ENCODE assay signal across 26 mouse cellular contexts in genomic region chr1:161788339-161788738, GRCm38 (mm10). TPM values are rescaled to one million over a fixed set of nuclear protein-coding genes. Genes with fewer than 3 reads are reported as not detected.
DNase-seq lines count a peak whose midpoint lies in the region; ATAC-seq and TF ChIP-seq lines count a peak whose summit lies in the region.
"Had no signal": no experiment of that assay in that cellular context is flagged by ENCODE, and none has a peak within 500 bp of the region (broad histone marks: within the 10 kb centered on the region; RNA-seq: fewer than 3 reads in every experiment).

Gene Fasl, minus strand, starts transcription at chr1:161788495.

- peak; percentile 90 for ATAC-seq in activated CD4-positive, CD25-positive, alpha-beta regulatory T cell, adult 4 months
- ATAC-seq in hindbrain, postnatal 0 days, result no peak
- ATAC-seq: forebrain, embryonic 15.5 days; lung, postnatal 0 days had no signal

- no peak for TF ChIP-seq CTCF in hindbrain, postnatal 0 days (IDR thresholded peaks at IDR 0.05; ENCODE audit: low read depth)

- DNase-seq in CD8-positive naive resting alpha-beta T cell, adult 2 months (ENCODE audit: low read depth in 2 of 2, low spot score in 2 of 2), result peak; percentile 66 to 73
- DNase-seq in natural killer cell, adult 2 months (ENCODE audit: low spot score in 2 of 2), result peak; percentile 75 to 85
- DNase-seq in thymus, postnatal 36 days, result peak; percentile 35 to 53
- no peak for DNase-seq in hindbrain, postnatal 0 days (ENCODE audit: low spot score)
- no peak for DNase-seq in heart, adult 11 months
- DNase-seq in heart, postnatal 4 days, result no peak
- DNase-seq: adrenal gland, adult 8-10 months; cerebellum, adult 11 months; cerebellum, postnatal 10 days; kidney, adult 9 months; kidney, postnatal 36 days; left cerebral cortex, postnatal 4 days; liver; midbrain, embryonic 14.5 days had no signal

- H3K9ac ChIP-seq in hindbrain, postnatal 0 days (replicated peaks; ENCODE audit: low read length), result no peak within 1 kb of the TSS
- H3K9ac ChIP-seq: embryonic facial prominence, embryonic 12.5 days; forebrain, embryonic 15.5 days; heart, embryonic 15.5 days had no signal

- WGBS in hindbrain, postnatal 0 days, result 91% methylated on average over 9 of the region's 9 CpGs

- no peak within 1 kb of the TSS for H3K4me3 ChIP-seq in hindbrain, postnatal 0 days (ENCODE audit: low read length)
- H3K4me3 ChIP-seq: embryonic facial prominence, embryonic 12.5 days; forebrain, embryonic 15.5 days; heart, embryonic 15.5 days; hindbrain, embryonic 10.5 days; myocyte had no signal

- no peak within 1 kb of the TSS for H3K27ac ChIP-seq in hindbrain, postnatal 0 days
- H3K27ac ChIP-seq: embryonic facial prominence, embryonic 12.5 days; forebrain, embryonic 15.5 days; heart, embryonic 15.5 days; hindbrain, embryonic 10.5 days had no signal

- H3K4me1 ChIP-seq in hindbrain, postnatal 0 days (ENCODE audit: insufficient read depth, low read length), result no peaks in the 10 kb centered on the region
- H3K4me1 ChIP-seq: embryonic facial prominence, embryonic 12.5 days; forebrain, embryonic 15.5 days; heart, embryonic 15.5 days; hindbrain, embryonic 10.5 days had no signal

- no peak within 1 kb of the TSS for H3K4me2 ChIP-seq in hindbrain, postnatal 0 days (ENCODE audit: low read depth, low read length)
- H3K4me2 ChIP-seq: embryonic facial prominence, embryonic 12.5 days; forebrain, embryonic 15.5 days; heart, embryonic 15.5 days had no signal

- no peaks in the 10 kb centered on the region for H3K27me3 ChIP-seq in hindbrain, postnatal 0 days (ENCODE audit: insufficient read depth, low read length)
- H3K27me3 ChIP-seq: CH12.LX; embryonic facial prominence, embryonic 12.5 days; forebrain, embryonic 15.5 days; heart, embryonic 15.5 days had no signal

- no peaks in the 10 kb centered on the region for H3K36me3 ChIP-seq in hindbrain, postnatal 0 days (ENCODE audit: insufficient read depth, low read length)
- H3K36me3 ChIP-seq: embryonic facial prominence, embryonic 12.5 days; forebrain, embryonic 15.5 days; heart, embryonic 15.5 days; hindbrain, embryonic 10.5 days had no signal

- no peaks in the 10 kb centered on the region for H3K9me3 ChIP-seq in hindbrain, postnatal 0 days (ENCODE audit: low read length)
- H3K9me3 ChIP-seq: embryonic facial prominence, embryonic 12.5 days; forebrain, embryonic 15.5 days; heart, embryonic 15.5 days; hindbrain, embryonic 10.5 days had no signal

RNA-seq across cellular contexts. Expression of gene Fasl, which starts in this region (rescaled TPM):
- 10 to 100 TPM; 11.3 to 16.4 TPM for polyA plus RNA-seq in activated CD4-positive, CD25-positive, alpha-beta regulatory T cell, adult 4 months (2017; shearing (Covaris generic))
- total RNA-seq in hindbrain, postnatal 0 days (2014; rRNA removed), result 0.63 and 1.4 TPM in 2 replicates
- polyA plus RNA-seq in hindbrain, postnatal 0 days (2015; fragmentation: Nextera tagmentation; extraction: Ambion mirVana), result 0.56 TPM in 1 of 2 replicates, not detected in the other
- total RNA-seq in heart, postnatal 4 days (2021), result not detected
- total RNA-seq: gastrocnemius, adult 18-20 months; granulocyte monocyte progenitor cell, adult 5-6 weeks; MEL had no signal
- polyA plus RNA-seq: embryonic facial prominence, embryonic 12.5 days; hindbrain, embryonic 10.5 days; intestine, embryonic 14.5 days; midbrain, embryonic 14.5 days; myocyte had no signal

Comparison
In these comparisons a context has a peak if more than half of its experiments do, and no peak if none do; other contexts are left out.
1. DNase-seq: peak in CD8-positive naive resting alpha-beta T cell, adult 2 months (2 of 2), natural killer cell, adult 2 months (2 of 2) and thymus, postnatal 36 days (2 of 2); none in hindbrain, postnatal 0 days (single experiment), heart, adult 11 months (single experiment) and heart, postnatal 4 days (single experiment).